Mouse (Mus musculus) cerebellum, postnatal 36 days (tissue): Measurements from ENCODE around the gene Fndc8.

Source experiments
- DNase-seq, 2 experiments: peaks; one replicate each; pipeline ENCODE4 v3.0.0; 2021 to 2022; ENCODE audit warnings: mixed read lengths in 2 of 2

The Fndc8 gene

DNA sequence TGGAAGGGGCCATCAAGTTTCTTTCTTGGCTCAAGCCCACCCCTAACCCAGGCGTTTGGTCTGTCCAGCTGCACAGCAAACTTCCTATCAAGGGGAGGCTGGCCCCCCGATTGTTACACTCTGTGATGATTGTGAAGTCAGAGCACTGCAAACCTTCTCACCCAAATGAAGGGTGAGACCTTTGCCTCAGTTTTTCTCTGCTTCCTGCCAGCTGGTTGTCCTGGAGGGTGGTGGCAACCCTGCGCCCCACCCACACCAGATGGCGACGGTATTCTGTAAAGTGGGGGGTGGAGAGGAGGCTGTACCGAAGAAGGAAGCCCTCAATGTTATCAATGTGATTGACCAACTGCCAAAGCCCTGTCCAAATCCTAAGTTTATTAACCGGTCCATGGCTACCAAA lies at the start of gene Fndc8:
Fndc8 (plus strand) TSS at position 189 of the 400 bp plus-strand sequence.
- no peak for DNase-seq

DNA sequence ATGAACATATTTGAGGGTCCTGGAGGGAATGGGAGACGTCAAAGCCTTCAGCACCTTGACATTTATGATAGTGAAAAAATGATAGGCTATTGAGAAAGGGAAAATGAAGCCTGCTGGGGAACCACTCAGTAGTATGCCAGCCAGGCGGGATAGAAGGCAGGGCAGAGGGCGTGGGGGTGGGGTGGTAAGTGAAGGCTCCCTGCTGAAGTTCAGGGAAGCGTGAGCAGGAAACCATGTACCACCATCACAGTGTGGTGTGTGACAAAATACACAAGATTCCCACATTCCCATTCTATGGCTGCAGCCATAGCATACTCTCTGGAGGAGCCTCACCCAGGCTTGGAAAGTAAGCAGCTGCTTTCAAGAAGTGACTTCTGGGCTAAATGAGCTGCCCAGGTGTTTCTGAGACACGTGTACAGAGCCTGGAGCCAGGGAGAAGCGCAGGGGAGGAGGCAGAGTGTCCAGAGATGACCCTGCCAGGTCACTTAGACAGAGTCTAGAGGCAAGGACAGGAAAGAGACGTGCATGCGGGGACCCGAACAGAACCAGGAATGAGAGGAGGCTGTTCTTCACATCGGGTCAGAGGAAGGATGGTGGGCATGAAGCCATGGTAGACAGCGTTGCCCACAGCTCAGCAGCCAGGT lies 47.0 kb upstream of the Fndc8 start:
- no peak for DNase-seq

DNA sequence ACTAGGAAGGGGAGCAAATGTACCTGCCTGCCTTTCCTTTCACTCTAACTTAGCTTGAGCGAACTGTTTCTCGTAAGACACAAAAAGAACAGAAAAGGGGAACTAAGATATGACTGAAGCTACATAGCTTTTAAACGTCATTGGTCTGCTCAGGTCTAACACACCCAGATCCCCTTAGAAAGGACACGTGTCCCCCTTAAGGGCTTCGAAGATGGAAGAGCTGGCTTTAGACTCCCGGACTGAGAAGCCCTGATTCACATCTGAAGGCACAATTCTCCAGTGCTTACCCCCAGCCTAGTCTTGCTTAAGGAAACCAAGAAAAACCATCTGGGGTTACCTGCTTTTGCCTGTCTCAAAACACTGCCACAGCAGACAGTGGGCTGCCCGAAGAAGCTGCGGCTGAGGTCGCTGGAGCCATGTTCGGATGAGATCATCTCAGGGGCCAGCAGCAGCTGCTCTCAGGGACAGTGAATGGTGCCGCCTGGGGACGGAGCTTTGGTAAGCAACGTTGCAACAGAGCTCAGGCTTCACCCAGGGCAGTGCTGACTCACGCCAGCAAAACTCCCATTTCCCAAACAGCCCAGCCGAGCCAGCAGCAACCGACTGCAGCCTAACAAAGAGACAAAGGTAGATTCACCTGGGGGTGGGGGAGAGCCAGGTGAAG lies 46.4 kb upstream of the Fndc8 start:
- peak; percentile 22 to 29 for DNase-seq

DNA sequence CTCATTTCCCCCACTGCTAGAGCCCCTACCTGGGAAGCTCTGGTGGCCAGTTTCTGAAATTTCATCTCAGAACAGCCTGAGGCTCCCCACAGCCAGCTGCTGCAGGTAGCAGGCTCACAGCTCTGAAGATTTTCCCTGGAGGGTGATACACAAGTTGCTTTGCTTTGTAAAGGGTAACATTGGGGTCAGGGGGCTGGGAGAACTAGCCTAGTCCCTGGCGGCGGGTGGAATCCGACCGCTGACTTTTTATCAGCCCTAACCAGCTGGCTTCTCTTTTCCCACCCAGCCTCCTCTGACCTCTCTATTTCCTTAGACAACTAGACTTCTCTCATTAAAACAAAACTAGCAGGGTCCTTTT lies 45.9 kb upstream of the Fndc8 start:
- DNase-seq, result no peak

DNA sequence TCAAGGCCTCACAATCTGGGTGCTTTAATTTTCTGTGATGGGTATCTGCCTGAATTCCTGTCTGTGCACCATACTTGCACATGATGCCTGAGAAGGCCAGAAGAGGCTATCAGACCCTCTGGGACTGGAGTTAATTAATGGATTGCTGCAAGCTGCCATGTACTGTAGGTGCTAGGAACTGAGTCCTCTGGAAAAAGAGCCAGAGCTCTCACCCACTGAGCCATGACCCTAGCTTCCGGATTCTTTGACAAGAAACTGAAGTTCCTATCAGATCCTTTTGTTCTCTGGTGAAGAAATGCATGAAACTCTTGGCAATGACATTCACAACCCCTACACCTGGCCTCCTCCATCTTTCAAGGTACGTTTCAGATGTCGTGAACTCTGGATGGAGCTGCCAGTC lies 45.0 kb upstream of the Fndc8 start:
- no peak for DNase-seq

DNA sequence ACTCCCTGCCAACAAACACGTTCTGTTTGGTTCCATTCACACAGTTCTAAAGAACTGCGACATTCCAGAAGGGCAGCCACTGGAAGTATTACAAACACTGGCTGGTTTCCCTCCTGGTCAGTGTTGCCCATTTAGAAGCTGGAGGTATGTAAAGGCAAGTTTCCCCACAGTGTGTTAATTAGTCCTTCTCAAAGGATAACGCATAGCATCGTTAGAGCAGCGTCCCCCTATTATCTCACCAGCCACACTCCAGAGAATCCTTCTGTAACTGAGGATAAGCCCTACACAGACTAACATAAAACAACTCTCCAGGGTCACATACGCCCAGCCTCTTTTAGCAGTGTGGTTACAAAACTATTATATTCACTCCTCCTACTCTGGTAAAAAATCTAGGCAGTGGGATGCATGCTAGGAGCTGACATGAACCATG lies 44.3 kb upstream of the Fndc8 start:
- DNase-seq, result no peak

DNA sequence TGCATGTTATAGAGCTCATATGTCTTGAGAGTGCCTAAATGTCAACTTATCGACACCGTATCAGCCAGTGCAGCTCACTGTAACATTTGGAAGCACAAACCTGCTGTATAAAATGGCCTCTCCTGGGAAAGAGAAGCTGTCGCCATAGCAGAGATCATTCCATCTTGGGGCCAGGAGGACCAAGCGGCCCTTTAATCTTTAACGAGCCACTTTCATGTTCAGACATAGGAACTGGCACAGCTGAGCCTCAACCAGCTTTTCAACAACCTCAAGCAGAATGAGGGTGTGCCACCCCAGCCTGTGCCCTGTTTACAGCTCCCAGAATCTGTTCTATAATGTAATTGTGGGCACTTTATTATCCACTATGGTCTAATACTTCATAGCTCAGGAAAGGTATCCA lies 41.7 kb upstream of the Fndc8 start:
- no peak for DNase-seq

DNA sequence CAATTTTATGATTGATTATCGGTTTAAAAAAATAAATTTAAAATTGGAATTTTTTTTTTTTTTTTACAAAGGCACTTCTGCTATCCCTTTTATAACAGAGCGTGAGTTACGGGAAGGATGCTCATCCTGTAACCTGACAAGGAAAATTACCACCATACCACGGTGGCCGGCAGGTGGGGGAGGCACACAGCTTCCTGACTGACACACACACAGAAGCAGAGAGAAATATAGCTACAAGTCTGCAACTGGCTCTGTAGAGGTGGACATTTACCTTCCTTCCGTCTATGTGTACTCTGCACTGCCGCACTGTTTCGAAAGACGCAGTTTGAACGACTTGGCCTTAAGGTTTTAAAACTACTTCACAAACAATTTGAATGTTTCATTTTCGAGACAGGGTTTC lies 39.8 kb upstream of the Fndc8 start:
- DNase-seq, result no peak

DNA sequence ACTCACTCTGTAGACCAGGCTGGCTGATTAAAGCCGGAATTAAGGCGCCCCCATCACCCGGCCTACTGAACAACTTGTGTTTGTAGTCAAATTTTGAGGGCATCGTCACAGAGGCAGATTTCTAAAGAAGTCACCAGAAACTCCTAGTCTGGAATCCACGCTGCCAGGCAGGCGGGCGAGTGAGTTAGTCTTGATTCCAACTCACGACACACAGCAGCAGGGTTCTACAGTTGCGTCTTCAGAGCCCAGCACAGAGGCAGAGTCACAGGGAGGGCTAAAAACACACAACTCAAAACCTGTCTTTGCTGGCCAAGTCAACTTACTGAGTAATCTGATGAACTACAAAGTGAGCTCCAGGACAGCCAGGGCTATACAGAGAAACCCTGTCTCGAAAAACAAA lies 39.4 kb upstream of the Fndc8 start:
- DNase-seq, result no peak

DNA sequence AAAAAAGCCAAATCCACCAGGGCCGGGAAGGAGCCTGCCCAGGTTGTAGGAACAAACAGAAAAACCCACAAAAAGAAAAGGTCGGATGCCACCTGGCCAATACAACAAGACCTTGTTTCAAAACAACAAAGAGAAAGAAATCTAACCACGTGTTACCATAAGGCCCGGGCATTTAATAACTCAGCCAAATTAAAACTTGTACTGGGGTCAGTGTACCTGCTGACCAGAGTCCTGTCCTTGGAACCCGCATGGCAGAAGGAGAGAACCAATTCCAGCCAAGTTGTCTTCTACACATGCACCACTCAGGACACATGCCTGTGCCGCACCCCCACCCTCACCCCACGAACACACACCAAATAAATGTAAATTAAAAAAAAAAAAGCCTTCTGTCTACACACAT lies 39.0 kb upstream of the Fndc8 start:
- DNase-seq, result no peak

DNA sequence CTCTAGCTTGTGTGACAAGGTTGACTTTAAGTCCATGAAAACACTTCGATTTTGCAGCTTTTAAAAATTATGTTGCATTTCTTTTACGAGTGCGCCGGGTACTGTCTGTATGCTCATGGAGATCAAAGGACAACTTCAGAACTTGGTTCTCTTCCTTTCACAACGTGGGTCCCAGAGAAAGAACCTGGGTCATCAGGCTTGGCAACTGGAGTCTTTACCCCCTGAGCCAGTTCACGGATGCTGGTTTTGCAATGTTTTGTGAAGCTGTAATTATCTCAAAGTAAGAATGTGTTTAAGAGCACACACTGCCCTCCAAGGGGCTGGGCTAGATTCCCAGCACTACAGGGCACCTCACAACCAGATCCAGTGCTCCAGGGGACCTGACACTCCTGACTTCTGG lies 37.8 kb upstream of the Fndc8 start:
- DNase-seq, result no peak

DNA sequence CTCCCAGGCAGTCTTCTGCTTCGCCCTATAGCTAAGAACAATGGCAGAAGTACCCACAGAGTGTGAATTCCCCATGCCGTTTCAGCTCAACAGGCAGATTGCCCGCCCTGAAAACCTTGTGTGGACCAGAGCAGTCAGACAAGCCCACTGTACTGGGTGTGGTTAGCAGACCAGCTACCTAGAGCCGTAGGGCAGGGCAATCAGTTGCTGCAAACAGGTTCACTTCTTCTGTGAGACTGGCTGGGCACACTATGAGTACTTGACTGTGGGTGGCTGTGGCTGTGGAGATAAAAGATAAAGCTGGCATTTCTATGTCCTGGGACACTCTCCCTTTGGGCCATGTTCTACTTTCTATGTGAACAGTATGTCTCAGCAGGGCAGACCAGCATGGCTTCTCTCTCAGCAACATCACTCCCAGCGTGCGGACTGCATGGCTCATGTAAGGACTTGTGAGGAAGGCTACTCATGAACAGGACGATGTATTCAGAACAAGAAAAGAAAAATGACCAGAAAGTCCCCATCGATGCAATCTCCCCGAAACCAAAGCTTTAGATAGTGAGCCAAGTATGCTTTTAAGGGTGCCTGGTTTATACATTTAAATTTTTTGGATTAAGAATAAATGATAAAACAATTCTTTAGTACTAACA lies 36.5 kb upstream of the Fndc8 start:
- DNase-seq, result no peak

DNA sequence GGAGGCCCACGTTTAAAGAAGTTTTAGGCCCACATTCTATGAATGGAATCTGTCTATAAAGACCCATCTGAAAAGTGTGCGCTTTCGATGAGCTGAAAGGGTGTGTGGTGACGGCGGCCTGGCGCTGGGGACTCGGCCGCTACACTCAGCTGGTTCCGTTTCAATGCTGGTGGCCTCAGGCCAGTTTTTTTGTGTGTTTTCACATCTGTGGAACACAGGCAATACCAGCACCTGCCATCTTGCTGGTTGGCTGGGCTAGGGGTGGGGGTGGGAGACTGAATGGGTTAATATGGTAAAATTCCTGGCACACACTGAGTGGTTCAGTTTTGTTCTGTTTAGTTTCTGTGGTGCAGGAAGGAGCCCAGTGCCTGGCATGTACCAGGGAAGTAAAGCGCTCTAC lies 35.9 kb upstream of the Fndc8 start:
- DNase-seq, result no peak

DNA sequence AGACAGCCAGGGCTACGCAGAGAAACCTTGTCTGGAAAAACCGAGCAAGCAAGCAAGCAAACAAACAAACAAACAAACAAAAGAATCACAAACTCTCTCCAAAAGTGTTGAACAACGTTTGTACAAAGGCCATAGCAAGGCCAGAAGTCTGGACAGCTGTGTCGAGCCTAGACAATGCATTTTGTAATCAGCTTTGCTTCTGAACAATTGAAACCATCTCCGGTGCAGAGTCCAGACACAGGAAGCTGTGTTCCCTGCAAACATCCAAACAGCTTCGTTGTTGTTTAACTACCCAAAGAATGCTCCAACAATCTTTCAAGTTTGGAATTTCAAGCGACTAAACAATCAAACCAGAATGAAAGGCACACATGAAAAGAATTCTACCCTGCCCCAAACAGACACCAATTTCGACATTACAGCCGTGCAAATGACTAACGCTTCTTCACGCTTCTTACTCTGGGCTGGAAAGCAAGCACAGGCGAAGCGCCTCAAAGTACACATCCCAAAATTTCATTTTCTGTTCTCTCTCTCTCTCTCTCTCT lies 34.5 kb upstream of the Fndc8 start:
- DNase-seq, result no peak

DNA sequence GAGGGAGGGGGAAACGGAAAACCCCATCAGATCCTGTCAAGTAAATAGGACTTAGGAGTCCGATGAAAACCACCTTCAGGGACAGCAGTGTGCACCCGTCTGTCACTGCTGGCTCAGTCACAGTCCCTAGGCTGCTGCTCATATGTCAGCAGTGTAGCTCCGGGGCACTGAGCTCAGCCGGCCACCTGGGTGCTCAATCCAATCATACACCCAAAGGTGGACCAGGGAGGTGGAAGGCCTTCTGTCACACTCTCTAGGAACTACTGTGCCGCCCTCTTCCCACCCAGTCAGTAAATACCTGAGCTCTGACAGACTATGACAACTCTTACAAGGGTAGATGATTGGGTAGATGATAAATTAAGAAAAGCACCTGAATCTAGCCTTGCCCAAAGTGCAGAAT lies 31.2 kb upstream of the Fndc8 start:
- no peak for DNase-seq

DNA sequence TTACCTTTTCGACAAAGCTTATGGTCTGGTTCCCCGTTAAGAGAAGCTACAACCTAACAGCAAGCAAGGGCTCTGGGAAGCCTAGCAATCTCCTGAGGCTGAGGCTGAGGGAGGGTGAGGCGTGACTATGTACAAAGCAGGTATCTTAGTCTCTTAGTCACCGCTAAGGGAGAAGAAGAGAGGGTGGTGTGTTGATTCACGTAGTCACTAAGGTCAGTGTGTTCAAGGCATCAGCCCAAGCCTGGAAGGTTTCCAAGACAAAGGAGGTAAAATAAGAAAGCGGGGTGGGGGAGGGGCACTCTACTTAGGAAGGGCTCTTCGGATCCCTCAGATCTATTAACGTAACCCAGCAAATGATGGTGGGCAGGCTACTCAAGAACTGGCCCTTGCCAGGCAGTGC lies 30.4 kb upstream of the Fndc8 start:
- DNase-seq, result no peak

DNA sequence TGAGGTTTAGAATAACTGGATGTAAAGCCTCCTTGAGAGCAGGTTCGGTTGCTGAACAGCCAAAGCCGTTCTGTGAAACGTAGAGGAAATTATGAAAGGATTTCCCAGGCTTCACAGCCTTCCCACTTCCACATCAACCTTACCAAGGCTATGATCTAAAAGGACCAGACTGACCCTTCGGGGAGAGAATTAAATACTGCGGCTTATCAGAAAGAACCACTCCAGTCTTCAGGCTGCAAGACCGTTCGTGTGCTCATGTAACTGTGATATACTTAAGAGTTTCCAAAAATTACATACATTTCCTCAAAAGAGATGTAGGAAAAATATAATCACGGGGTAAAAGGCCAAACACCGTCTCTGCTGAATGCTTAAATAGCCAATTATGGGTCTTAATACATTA lies 29.3 kb upstream of the Fndc8 start:
- no peak for DNase-seq

DNA sequence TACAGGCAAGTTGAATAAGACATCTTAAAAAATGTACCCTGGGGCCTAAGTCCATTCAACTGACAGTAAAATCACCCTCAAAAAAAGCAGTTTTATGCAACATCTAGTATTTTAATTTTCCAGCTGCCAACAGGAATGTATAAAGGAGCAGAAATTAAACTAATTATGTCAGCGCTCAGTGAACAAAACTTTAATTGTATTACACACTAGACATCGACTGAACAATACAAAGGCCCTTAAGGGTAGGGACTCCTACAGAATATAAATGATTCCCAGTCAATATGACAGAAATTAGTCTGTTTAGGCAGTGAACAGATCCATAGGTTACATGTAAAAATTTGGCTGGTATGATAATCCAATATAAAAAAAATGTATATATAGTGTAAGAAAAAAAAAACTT lies 28.9 kb upstream of the Fndc8 start:
- DNase-seq, result no peak

DNA sequence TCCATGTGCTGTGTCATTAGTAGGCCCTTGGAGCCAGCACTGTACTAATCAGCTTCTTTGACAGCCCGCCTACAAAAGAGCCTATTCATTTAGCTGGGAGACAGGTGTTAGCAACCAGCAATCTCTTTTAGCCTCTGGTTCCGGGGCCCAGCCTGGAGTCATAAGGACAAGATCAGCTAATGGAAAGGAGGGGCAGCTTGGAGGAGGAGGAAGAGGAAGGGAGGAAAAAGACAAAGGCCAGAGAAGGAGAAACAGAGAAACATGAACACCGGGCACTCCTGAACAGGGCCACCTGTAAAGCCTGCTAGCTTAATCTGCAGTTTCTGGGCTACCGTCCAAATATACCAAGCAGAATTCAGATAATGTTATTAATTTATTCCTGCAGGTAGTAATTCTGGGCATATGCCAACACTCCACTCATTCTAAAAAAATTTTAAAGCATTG lies 28.4 kb upstream of the Fndc8 start:
- no peak for DNase-seq

DNA sequence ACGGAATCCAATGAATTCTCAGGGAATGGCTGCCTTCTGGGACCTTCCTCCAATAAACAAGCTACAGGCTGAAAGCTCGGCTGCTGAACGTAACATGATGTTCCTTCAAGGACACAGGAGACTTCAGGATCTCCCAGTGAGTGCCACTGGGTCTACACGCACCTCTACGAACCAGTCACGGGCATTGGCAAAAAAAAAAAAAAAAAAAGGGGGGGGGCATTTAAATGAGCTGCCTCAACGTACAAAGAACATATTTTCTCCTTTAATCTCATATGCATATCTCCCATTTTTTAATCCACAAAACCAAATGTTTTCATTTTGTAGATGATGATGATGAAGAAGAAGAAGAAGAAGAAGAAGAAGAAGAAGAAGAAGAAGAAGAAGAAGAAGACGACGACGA lies 26.0 kb upstream of the Fndc8 start:
- DNase-seq, result no peak

DNA sequence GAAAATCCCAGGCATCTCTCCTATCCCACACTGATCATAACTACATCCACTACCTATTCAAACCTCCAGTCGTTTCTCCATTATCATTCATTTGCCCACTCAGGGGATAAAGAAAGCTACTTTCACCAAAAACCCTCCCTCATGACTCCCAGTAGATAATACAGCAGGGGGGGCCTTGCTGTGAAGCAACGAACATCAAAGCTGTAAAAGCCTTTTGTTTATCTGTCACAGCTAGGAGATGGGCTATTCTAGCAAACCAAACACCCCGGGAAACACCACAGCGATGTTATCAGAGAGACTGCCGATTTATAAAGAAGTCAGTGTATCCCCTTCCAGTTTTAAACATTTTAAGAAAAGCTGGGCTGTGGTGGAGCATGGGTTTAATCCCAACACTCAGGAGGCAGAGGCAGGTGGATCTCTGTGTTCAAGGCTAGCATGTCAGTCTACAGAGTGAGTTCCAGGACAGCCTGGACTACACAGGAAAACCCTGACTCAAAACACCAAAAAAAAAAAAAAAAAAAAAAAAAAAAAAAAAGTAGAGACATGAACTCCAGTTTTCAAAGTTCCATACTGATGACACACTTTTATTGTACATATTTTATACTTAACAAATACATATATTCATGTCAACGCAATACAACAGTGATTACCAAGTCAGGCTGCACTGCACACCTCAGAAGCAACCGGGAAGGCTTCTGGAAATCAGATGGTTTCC lies 24.9 kb upstream of the Fndc8 start:
- no peak for DNase-seq

DNA sequence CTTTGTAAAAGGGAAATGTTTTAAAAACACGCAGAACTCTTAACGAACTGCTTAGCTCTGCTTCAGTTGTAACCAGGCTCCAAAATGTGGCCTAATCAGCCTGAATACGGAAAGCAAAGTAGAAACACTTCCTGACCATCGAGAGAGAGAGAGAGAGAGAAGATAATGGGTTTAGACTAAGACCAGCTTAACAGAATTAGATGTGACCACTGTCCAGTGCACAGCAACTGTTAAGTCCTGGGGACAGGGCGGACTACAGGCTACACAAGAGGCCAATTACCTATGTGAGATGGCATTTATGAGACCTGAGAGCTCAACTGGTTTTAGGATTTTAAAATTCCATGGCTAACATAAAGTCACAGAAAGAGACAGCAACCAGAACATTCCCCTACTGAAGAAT lies 24.0 kb upstream of the Fndc8 start:
- DNase-seq, result no peak

DNA sequence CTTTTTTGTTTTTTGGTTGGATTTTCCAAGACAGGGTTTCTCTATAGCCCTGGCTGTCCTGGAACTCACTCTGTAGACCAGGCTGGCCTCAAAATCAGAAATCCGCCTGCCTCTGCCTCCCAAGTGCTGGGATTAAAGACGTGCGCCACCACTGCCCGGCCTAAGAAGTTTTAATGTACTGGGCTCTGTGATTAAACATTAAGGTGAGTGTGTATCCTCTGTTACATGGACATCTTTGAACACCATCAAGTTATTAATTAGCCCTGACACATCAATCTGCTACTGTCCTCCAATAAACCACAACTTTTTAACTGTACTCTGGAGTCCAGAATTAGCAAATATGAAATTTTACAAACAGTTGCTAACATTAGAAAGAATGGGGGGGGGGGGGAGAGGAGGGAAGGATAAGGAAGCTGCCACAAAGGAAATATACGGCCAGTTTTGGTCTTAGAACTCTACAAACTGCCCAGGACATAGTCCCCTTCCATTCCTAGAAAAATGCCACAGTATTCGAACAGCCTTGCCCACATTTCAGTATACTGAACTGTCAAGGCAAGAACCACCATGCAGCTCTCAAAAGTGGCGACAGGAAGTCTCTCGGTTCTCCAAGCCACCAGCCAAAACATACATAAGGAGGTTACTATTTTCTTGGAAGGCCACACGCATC lies 22.3 kb upstream of the Fndc8 start:
- DNase-seq, result no peak
